Mouse (Mus musculus) macrophage (primary cell): ENCODE measurements at regions not wholly inside any gene's neighbourhood (a gene's known extent, or its start where the extent isn't known, plus 50 kb on each side); places are given as distances from the start of the nearest gene placed in this dataset.
A peak's percentile ranks its signal among the peaks of the same experiment; 100 is the strongest.

Experiments
- H3K27ac ChIP-seq: fragments of 350-480 bp; formaldehyde crosslinking; 2 replicates; pipeline ENCODE4 v1.9.0; 2021
- H3K36me3 ChIP-seq: fragments of 350-480 bp; formaldehyde crosslinking; 2 replicates; pipeline ENCODE4 v1.9.0; 2021; ENCODE audit errors: inconsistent target
- H3K4me3 ChIP-seq: fragments of 350-480 bp; formaldehyde crosslinking; 2 replicates; pipeline ENCODE4 v1.9.0; 2021; ENCODE audit errors: inconsistent target
- H3K79me2 ChIP-seq: fragments of 350-480 bp; formaldehyde crosslinking; 2 replicates; pipeline ENCODE4 v1.9.0; 2021; ENCODE audit errors: inconsistent target
- WGBS: methylation state at CpG from one replicate; pipeline ENCODE4 v1.1.7; 2026; ENCODE audit warnings: inconsistent platforms; ENCODE audit not compliant: missing documents; 5-methylcytosine and 5-hydroxymethylcytosine counted together

GRCm38 (mm10) chr13:85570886-85571527 lies 282.1 kb upstream of the Rasa1 start:
- H3K36me3 ChIP-seq, result no peaks in the 10 kb centered on the region
- no peak overlapping the region for H3K4me3 ChIP-seq
- H3K79me2 ChIP-seq, result no peaks in the 10 kb centered on the region
- no peak overlapping the region for H3K27ac ChIP-seq
- WGBS, result 80% methylated on average over 2 of the region's 2 CpGs

- H3K4me3 ChIP-seq, result no peak overlapping the region
- H3K79me2 ChIP-seq, result no peaks in the 10 kb centered on the region
- no peak overlapping the region for H3K27ac ChIP-seq
- WGBS, result 100% methylated on average over 2 of the region's 2 CpGs
- no peaks in the 10 kb centered on the region for H3K36me3 ChIP-seq
Observed at GRCm38 (mm10) chr13:85557821-85558220, 268.9 kb upstream of the Rasa1 start.

- Histone ChIP-seq H3K36me3 (no peaks in the 10 kb centered on the region), H3K79me2 (no peaks in the 10 kb centered on the region), H3K4me3 (no peak overlapping the region), H3K27ac (no peak overlapping the region)
- 20% methylated on average over 5 of the region's 5 CpGs for WGBS
Observed at GRCm38 (mm10) chr13:85556101-85556853, 267.3 kb upstream of the Rasa1 start.

- peak overlapping the region; percentile 67 for H3K27ac ChIP-seq
- no peaks in the 10 kb centered on the region for H3K79me2 ChIP-seq
- no peak overlapping the region for H3K4me3 ChIP-seq
- 8% methylated on average over 3 of the region's 3 CpGs for WGBS
- no peaks in the 10 kb centered on the region for H3K36me3 ChIP-seq
Observed at GRCm38 (mm10) chr13:85553072-85553471, 264.1 kb upstream of the Rasa1 start.

- H3K4me3 ChIP-seq, result no peak overlapping the region
- H3K79me2 ChIP-seq, result no peaks in the 10 kb centered on the region
- H3K36me3 ChIP-seq, result no peaks in the 10 kb centered on the region
- WGBS, result 0% methylated on average over 1 of the region's 1 CpGs
- H3K27ac ChIP-seq, result no peak overlapping the region
Observed at GRCm38 (mm10) chr13:85509671-85510070, 220.7 kb upstream of the Rasa1 start.

GRCm38 (mm10) chr13:85508552-85508951 lies 219.6 kb upstream of the Rasa1 start:
- Histone ChIP-seq H3K27ac (no peak overlapping the region; the same call in 1 of the 2 replicates), H3K4me3 (no peak overlapping the region), H3K79me2 (no peaks in the 10 kb centered on the region), H3K36me3 (no peaks in the 10 kb centered on the region)
- WGBS, result 80% methylated on average over 1 of the region's 1 CpGs

GRCm38 (mm10) chr13:85507374-85508101 lies 218.6 kb upstream of the Rasa1 start:
- H3K4me3 ChIP-seq, result no peak overlapping the region
- 8% methylated on average over 6 of the region's 6 CpGs for WGBS
- no peaks in the 10 kb centered on the region for H3K79me2 ChIP-seq
- no peaks in the 10 kb centered on the region for H3K36me3 ChIP-seq
- peak overlapping the region; percentile 69 for H3K27ac ChIP-seq

- peak overlapping the region; percentile 69 for H3K27ac ChIP-seq
- H3K4me3 ChIP-seq, result no peak overlapping the region
- no peaks in the 10 kb centered on the region for H3K79me2 ChIP-seq
- no peaks in the 10 kb centered on the region for H3K36me3 ChIP-seq
- 47% methylated on average over 1 of the region's 1 CpGs for WGBS
Observed at GRCm38 (mm10) chr13:85506875-85507274, 217.9 kb upstream of the Rasa1 start.

- Histone ChIP-seq H3K27ac (peak overlapping the region; percentile 69), H3K4me3 (no peak overlapping the region), H3K36me3 (no peaks in the 10 kb centered on the region), H3K79me2 (no peaks in the 10 kb centered on the region)
- WGBS, result 80% methylated on average over 1 of the region's 1 CpGs
Observed at GRCm38 (mm10) chr13:85506030-85506429, 217.1 kb upstream of the Rasa1 start.

GRCm38 (mm10) chr13:85505046-85505445 lies 216.1 kb upstream of the Rasa1 start:
- Histone ChIP-seq H3K79me2 (no peaks in the 10 kb centered on the region), H3K36me3 (no peaks in the 10 kb centered on the region), H3K27ac (0 out of 2 replicates have a peak overlapping the region, but pooled peaks have one; percentile 5), H3K4me3 (no peak overlapping the region)
- 9% methylated on average over 4 of the region's 4 CpGs for WGBS

- 91% methylated on average over 4 of the region's 4 CpGs for WGBS
- no peak overlapping the region for H3K4me3 ChIP-seq
- H3K36me3 ChIP-seq, result no peaks in the 10 kb centered on the region
- H3K79me2 ChIP-seq, result no peaks in the 10 kb centered on the region
- no peak overlapping the region for H3K27ac ChIP-seq
Observed at GRCm38 (mm10) chr13:85504001-85504400, 215.1 kb upstream of the Rasa1 start.

GRCm38 (mm10) chr13:85498696-85499095 lies 209.8 kb upstream of the Rasa1 start:
- H3K36me3 ChIP-seq, result no peaks in the 10 kb centered on the region
- H3K4me3 ChIP-seq, result no peak overlapping the region
- no peak overlapping the region for H3K27ac ChIP-seq
- no peaks in the 10 kb centered on the region for H3K79me2 ChIP-seq
- 54% methylated on average over 2 of the region's 2 CpGs for WGBS

GRCm38 (mm10) chr13:85484790-85485189 lies 195.9 kb upstream of the Rasa1 start:
- H3K4me3 ChIP-seq, result no peak overlapping the region
- H3K79me2 ChIP-seq, result no peaks in the 10 kb centered on the region
- no peaks in the 10 kb centered on the region for H3K36me3 ChIP-seq
- 87% methylated on average over 3 of the region's 3 CpGs for whole genome bisulfite sequencing
- H3K27ac ChIP-seq, result no peak overlapping the region

- H3K27ac ChIP-seq, result no peak overlapping the region
- no peaks in the 10 kb centered on the region for H3K36me3 ChIP-seq
- no peak overlapping the region for H3K4me3 ChIP-seq
- H3K79me2 ChIP-seq, result no peaks in the 10 kb centered on the region
Observed at GRCm38 (mm10) chr13:85483348-85483747, 194.4 kb upstream of the Rasa1 start.

- WGBS, result 89% methylated on average over 2 of the region's 2 CpGs
- Histone ChIP-seq H3K27ac (no peak overlapping the region), H3K4me3 (no peak overlapping the region)
Observed at GRCm38 (mm10) chr13:85479405-85479804, 190.5 kb upstream of the Rasa1 start.

More at GRCm38 (mm10) chr13:85479405-85479804, 190.5 kb upstream of the Rasa1 start:
- Histone ChIP-seq H3K79me2 (no peaks in the 10 kb centered on the region), H3K36me3 (no peaks in the 10 kb centered on the region)
